Mouse (Mus musculus): ENCODE measurements around the gene Wscd2.

Gene Wscd2

DNA sequence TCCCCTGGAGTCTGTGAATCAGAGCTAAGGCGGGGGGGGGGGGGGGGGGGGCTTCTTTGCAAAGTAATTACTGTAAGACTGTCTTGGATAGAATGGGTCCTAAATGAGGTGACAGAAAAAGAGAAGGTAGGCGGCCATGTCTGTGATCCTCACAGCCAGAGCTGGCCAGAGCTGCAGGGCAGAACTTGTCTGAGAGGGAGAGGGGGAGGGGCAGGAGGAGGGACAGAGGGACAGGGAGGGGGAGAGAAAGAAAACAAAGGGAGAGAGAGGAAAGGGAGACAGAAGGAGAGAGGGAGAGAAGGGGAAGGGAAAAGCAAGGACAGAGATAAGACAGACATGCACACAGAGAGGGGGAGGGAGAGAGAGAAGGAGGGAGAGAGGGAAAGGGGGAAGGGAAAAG, 132.9 kb downstream of the Wscd2 start:
- no peak for DNase-seq

DNA sequence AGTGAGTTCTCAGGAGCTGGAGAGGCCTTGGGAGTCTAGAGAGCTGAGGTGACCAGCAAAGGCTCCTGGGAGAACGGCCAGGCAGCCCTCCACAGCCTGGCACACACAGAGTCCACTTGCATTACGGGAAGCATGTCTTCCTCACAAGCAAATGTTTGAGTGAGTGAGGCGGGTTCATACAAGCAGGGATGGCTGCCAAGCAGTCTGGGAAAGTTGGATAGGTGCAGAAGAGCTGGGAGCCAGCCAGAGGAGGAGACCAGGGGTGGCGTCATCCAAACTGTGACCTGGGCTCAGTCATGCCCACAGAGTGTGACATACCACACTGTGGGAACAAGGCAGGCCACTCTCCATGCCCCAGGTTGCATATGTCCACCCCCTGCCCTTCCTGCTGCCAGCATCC, 134.9 kb downstream of the Wscd2 start:
- DNase-seq = no peak

DNA sequence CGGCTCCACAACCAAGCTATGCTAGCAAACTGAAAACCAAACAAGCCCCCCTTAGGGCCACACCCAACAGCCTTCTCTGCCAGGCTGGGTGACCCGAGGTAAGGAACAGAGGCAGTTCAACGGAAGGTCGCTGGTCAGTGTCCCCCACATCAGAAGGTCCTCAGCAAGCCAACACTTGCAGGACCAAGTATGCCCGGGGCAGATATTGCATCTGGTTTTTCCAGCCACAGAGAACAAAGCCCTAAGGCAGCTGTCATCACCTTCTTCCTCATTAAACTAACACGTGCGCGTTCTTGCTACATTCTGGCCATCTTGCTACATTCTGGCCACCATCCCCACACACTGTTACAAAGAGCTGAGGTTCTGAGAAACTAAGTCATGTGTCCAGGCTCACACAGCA, 136.2 kb downstream of the Wscd2 start:
- DNase-seq = no peak

- DNase-seq = no peak
These were observed 136.9 kb downstream of the Wscd2 start for GRCm38 (mm10) chr5:113626991-113627390.

DNA sequence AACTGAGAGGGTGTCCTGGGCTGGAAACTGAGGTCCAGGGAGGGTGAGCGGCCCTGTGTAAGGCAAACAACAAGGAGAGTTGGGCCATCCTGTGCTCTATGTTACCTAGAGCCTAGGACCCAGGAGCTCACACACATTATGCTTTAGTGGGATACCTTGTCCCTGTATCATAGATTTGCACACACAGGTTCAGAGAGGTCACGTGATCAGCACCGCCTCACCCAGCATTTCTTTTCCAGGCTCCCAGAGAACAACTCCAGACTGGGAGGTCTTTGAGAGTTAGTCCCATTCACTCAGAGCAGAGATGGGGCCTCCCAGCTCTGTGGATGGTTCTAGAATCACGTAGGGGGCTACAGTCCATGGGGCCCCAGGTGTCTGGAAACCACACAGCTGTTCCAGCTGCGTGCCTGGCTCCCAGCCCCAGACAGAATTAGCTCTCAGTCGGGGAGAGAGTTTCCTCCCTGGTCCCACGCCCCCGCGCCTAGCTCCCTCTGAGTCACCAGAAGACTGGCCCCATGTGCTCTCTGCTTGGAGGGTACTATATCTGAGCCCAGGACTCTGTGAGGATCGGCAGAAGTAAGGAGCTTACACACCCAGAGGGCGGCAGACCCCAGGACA, 137.8 kb downstream of the Wscd2 start:
- peak; percentile 22 for DNase-seq

- DNase-seq = no peak
These were observed 139.1 kb downstream of the Wscd2 start for GRCm38 (mm10) chr5:113629248-113629647.

GRCm38 (mm10) chr5:113630116-113630515, 140.0 kb downstream of the Wscd2 start:
- DNase-seq = no peak

GRCm38 (mm10) chr5:113633037-113633714, 143.0 kb downstream of the Wscd2 start:
- no peak for DNase-seq

DNA sequence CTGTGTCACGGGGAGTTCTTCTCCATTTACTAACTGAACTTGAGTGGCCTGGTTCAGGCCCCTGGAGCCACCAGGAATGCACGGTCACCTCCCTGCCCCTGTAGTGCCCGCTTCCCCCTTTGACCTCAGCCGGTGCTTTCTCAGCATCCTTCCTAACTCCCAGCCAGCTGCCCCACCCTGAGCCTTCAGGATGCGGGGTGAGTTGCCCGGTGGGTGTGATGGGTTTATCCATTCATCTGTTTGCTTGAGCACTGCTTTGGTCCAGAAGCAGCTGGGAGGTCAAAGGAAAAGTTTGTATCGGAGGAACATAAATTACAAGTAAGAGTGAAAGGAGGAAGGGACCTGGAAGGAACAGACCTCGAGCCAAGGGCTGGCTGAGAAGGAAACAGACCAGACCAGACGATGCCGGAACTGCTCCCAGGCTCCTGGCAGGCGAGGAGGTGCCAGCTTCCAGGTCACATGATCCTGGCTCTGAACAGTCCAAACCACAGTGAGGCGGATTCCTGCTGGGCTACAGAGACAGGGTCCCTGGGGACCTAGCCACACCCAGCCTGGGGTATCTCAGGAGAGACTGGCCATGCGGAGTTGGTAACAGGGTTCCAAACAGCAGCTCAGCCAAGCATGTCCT, 144.0 kb downstream of the Wscd2 start:
- no peak for DNase-seq

- no peak for DNase-seq
These were observed 144.9 kb downstream of the Wscd2 start for GRCm38 (mm10) chr5:113634887-113635610.

- DNase-seq = no peak
These were observed 145.9 kb downstream of the Wscd2 start for GRCm38 (mm10) chr5:113635861-113636565.

DNA sequence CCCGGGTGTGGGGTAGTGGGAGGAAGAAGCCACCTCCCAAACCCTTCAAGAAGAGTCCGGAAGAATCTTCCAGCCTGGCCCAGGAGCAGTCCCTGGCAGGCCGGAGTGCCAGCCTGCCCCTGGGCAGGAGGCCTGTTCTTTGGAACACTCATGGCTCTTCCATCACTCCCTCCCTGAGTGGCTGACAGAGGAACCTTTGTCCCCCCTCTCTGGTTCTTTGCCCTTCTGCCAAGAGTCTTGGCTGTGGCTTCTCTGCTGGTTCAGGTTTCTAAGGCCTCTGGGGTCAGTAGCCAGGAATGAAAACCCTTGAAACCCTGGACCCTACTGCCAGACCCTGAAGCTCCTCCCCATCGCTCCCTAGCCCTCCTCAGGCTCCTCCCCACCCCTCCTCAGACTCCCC, 147.5 kb downstream of the Wscd2 start:
- no peak for DNase-seq

GRCm38 (mm10) chr5:113638055-113638454, 147.9 kb downstream of the Wscd2 start:
- no peak for DNase-seq

DNA sequence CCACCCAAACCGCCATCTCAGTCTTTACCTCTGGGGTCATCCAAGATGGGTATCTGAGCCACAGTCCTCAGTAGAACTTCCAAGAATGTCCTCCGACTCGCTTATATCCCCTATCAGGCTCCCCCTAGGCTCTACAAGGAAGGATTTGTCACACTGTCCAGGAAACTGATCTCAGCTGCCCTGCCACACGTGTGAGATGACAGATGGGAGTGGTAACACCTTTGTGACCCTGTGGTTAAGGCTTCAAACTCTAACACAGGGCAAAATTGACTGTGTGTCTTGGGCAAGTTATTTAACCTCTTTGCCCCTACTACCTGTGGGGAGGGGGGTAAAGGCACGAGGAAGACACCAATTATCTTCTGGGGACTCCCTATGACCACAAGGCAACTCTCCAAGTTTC, 149.0 kb downstream of the Wscd2 start:
- no peak for DNase-seq

Data from thymus, postnatal 4 days (tissue).